Mouse (Mus musculus) thymus, postnatal 14 days (tissue): Measurements from ENCODE around the gene Abcc10.

Experiments used
- DNase-seq: peaks from one replicate; pipeline ENCODE4 v3.0.0; 2021

Gene Abcc10

DNA sequence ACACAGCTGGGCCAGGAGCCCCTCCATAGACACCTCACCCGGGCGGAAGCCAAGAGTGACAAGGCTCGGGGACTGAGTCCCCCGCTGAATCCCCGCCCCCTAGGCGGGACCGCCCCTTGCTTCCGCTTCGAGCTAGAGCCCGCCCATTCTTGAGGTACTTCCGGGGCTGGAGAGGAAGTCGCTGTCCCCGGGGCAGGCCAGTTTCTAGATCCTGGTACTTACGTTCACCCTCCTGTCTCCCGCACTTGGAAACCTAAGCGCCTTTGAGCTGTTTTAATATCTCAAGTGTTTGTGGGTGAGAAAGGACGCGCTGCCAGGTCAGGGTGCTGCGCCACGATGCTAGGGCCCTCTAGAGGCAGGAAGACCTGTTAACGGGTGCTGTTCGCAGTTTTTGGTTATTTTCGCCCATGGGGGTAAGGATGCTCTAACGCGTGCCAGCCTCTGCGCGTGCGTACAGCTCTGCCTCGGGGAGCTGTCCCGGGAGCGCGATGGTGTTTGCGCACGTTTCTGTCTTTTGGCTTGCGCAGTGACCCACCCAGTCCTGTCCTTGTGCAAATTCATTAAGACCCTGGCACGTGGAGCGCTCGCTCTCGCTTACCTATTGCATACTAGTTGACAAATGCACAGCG, at the start of gene Abcc10:
TSS of gene Abcc10 (minus strand) at position 447 of the 629 bp plus-strand sequence.
- peak; percentile 99 for DNase-seq

- DNase-seq: peak; percentile 61
Observed at GRCm38 (mm10) chr17:46371783-46372182, 43.6 kb upstream of the Abcc10 start.

DNA sequence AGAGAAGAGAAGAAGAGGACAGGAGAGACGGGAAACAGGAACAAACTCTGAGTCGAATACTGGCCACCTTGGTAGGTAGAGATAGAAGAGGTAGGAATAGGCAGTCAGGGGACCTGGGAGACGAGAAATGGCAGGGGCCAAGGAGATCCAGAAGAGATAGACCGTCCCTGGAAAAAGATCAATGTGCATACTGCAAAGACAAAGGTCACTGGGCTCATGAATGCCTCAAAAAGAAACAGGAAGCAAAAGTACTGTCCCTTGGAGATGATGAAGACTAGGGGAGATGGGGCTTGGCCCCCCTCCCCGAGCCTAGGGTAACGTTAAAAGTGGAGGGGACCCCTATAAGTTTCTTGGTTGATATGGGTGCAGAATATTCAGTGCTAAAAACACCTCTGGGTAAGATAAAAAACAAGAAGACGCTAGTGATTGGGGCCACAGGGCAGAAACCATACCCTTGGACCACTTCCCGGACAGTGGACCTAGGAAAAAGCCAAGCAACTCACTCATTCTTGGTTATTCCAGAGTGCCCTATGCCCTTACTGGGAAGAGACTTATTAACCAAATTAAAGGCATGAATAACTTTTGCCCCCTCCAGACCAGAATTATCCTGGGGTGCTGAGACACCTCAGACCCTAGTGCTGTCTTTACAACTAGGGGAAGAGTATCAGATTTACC, 23.0 kb upstream of the Abcc10 start:
- no peak for DNase-seq

GRCm38 (mm10) chr17:46341208-46341607, 13.1 kb upstream of the Abcc10 start:
- DNase-seq: no peak

GRCm38 (mm10) chr17:46336475-46336874, 8.3 kb upstream of the Abcc10 start:
- DNase-seq: peak; percentile 38

DNA sequence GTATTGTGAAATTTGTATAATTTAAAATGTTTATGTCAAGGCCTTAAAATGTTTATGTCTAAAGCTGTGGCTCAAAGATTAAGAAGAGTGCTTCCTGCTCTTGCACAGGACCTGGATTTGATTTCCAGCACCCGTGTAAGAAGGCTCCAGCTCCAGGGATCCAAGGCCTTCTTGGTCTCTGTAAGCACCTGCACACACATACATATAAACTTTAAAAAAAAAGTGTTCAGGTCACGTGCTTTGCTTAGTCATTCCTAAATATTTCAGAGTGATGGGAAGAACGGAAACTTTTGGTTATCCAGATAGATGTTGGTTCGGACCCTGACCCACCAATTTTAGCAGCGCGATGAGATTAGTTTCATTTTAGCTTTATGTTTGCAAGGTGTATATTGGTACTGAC, 571 bp upstream of the Abcc10 start:
- DNase-seq: no peak

- no peak for DNase-seq
Observed at GRCm38 (mm10) chr17:46327413-46327905, 693 bp downstream of the Abcc10 start.

GRCm38 (mm10) chr17:46322046-46322823, 5.9 kb downstream of the Abcc10 start:
- DNase-seq: no peak

DNA sequence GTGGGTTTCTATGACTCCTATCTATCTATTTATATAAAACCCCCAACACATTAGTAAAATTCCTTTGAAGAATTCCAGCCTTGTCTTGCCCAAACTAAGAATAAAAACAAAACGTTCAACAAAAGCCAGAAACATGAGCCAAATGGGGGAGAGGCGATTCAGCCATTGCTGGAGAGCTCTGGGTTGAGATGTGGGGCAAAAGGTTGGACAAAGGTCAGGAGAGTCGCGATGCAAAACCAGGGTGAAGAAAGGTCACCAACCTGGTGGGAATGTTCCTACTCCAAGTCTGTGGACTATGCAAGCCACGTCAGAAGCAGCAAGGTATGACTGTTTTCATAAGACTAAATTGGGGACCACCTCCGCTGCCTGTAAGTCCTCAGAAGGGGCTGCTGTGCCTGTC, 7.7 kb downstream of the Abcc10 start:
- no peak for DNase-seq

DNA sequence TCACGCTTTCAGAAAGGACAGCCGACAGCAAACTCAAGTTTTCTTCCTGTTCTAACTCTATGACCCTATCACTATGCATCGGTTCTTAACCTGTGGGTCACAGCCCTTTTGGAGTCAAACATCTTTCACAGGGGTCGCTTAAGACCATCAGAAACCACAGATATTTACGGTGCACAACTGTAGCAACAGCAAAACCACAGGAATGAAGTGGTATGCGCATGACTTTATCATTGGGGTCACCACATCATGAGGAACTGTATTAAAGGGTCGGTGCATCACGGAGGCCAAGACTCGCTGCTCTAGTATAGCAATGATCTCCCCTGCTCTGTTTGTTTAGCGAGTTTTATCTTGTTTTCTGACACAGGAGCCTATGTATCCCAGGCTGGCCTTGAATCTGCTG, 12.3 kb downstream of the Abcc10 start:
- no peak for DNase-seq

DNA sequence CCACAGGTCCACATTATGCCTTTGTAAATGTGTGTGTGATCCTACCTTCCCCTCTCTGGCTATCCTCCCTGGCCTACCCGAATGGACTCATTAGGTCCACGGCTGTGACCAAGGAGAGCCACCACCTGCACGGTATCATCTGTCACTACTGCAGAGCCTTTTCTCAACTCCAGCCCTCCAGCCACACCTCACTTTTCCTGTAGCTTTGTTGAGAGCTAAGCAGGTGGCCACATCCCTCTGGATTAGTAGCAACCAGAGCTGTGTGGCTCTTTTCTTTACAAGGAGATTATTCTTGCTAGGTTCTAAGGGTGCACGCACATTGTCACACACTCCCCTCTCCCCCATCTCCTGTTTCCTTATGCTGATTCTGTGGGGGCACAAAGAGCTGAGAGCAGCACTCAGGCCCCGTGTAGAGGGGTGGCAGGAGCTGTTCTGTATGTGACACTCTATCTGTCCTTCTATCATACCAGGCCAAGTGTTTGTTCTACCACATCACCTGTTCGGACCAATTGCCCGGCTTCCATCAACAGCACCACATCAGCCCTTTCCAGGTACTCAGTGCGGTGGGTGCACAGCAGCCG, 14.9 kb downstream of the Abcc10 start:
- no peak for DNase-seq

DNA sequence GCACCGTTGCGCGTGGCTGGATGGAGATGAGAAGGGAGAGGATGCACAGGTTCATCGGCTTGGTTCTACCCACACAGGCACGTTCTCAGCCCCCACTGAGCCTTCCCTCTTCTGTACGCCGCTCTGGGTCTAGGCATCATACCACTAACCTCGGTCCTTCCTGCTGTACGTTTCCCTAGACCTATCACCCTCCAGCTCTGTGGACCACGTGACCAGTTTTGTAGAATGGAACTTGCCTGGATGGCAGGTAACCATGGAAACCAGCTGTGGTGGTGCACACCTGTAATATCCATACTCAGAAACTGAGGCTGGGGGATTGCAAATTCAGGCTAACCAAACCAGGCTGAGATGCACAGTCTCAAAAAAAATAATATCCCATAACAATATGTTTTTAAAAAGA, 17.6 kb downstream of the Abcc10 start:
- no peak for DNase-seq

DNA sequence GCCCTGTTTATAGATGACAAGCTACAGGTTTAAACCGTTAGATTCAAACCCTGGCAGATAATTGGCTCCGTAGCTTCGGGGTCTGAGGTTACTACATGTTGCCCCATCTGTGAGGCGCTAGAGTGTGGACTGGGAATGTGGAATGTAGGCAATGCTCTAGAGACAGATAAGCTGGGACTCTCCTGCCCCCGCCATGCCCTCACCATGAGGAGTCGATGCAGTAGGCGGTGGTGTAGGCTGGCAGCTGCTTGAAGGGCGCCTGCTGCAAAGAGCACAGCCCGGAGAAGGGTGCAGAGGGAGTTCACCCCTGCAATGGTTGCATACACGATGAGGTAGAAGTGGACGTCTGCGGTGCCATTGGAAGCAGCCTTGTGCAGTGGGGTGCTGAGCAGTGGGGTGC, 18.3 kb downstream of the Abcc10 start:
- DNase-seq: no peak

DNA sequence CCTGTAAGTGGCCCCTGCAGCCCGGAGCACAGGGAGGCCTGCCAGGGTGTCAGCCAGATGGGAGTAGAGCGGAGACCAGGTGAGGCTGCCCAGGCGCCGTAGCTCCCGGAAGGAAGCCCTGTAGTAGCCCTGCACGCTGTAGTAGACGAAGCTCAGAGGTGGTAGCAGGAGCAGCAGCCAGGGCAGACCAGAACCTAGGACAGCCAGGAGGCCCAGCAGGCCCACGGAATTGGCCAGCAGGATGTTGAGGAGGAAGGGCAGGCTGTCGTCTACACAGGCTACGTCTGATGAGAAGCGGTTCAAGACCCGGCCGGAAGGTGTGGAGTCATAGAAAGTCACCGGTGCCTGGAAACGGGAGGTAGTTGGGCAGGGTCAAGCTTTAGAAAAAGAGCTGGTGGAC, 21.2 kb downstream of the Abcc10 start:
- DNase-seq: no peak

GRCm38 (mm10) chr17:46304184-46304583, 24.0 kb downstream of the Abcc10 start:
- no peak for DNase-seq

DNA sequence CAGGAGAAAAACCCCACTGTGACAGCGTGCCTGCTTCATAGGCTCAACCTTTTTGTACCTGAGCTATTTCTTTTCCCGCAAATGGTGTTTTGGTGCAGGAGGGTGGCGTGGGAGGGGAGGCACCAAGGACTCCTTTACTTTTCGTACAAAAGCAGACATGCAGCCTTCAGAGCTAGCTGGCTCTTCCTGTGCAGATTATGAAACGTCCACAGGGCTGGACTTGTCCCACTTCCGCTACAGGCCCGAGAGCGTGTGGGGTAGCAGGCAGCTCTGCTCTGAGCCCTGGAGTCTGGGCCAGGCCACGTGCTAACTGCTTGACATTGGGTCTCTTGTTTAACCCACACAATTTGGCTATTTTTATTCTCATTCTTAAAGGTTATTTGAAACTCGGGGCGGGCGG, 26.3 kb downstream of the Abcc10 start:
- DNase-seq: no peak

- peak; percentile 84 for DNase-seq
Observed at GRCm38 (mm10) chr17:46298220-46298913, 29.8 kb downstream of the Abcc10 start.

DNA sequence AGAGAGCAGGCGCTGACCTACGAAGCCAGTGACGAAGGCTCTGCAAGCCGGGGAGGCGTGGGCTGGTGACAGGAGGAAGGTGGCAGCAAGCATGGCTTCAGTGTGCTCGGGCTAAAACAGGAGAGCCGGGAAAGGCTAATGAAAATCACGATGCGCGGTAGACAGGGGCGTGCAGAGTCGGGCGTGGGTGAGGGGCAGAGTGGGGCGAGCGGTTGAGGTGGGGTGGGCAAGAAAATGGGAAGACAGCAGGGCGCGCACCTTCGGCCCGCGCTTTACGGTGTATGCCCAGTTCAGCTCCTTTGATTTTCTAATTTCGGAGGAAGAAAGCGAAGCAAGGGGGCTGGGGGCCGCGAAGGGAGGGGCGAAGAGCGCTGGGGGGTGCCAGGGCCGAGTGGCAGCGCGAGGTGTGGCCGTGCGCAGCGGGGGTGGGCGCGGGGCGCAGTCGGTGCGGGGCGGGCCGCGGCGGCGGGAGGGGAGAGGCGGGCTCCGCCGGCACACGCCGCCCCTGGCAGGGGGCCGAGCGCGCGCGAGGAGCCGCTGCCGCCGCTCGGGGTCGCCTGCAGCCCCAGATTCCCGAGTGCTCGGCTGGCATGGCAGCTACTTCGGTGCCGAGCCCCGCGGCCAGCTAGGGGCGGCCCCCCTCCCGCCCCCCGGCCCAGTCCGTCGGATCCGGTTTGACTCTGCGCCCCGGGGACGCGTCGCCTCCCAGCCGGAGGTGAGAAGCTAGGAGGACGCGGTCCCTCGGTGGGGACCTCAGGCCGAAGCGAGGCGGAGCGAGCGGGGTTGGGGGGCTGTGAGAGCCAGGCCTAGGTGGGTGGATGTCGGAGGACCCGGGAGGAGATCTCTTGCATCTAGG, 30.6 kb downstream of the Abcc10 start, which contains the start of gene Dlk2:
TSS of gene Dlk2 (plus strand) at position 58 of the 856 bp plus-strand sequence.
- DNase-seq: peak; percentile 20

- no peak for DNase-seq
Observed at GRCm38 (mm10) chr17:46297028-46297363, 31.2 kb downstream of the Abcc10 start.

- DNase-seq: no peak
Observed at GRCm38 (mm10) chr17:46296601-46297000, 31.6 kb downstream of the Abcc10 start.

DNA sequence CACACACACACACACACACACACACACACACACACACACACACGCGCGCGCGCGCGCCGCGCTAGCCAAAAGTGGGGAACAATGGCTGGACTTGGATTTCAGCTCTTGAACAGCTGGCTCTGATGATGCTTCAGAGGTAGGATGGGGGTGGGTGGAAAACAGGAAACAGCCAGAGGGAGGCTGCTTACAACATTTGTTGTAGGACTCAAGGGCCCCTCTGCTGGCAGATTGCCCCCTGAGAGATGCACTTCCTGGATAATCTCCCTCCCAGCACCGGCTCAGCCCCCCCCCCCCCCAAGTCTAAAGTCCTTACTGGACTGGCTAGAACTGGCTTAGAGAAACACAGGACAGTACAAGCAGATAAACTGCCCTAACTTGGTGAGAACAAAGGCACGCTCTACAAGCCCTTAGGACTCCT, 40.5 kb downstream of the Abcc10 start:
- peak; percentile 42 for DNase-seq

GRCm38 (mm10) chr17:46285407-46285806, 42.7 kb downstream of the Abcc10 start:
- no peak for DNase-seq
